Mouse (Mus musculus): ENCODE measurements around the gene Elf1.
"Not testable (repeated sequence)": the region's sequence is repeated elsewhere in the genome, so short reads cannot be mapped to it uniquely, and the experiment has no call there.

The Elf1 gene

DNA sequence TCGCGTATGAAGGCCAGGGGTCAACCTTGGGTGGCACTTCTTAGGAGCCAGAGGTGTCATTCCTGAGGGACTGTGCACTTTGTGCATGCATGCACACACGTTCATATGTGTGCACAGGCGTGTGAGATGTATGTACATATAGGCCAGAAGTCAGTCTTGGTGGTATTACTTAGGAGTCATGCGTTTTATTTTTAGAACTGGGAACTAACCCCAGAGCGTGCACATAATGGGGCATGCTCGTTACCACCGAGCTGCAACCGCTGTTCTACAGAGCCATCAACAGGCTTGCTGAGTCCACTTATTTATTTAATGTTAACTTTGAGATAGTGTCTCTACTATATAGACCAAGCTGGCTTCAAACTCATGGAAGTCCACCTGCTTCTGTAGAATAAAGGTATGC, 41.4 kb downstream of the Elf1 start:
- no peak for DNase-seq

DNA sequence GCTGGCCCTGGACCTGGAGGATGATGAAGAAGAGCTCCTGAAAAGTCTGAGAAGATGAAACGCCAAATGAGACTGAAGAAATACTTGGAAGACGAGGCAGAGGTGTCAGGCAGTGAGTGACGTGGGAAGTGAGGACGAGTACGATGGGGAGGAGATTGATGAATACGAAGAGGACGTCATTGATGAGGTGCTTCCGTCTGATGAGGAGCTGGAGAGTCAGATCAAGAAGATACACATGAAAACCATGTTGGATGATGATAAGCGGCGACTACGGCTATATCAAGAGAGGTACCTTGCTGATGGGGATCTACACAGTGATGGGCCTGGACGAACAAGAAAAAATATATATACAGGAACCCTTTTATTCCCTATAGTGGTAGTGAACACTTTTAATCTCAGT, 45.1 kb downstream of the Elf1 start:
- not testable (repeated sequence) for DNase-seq

DNA sequence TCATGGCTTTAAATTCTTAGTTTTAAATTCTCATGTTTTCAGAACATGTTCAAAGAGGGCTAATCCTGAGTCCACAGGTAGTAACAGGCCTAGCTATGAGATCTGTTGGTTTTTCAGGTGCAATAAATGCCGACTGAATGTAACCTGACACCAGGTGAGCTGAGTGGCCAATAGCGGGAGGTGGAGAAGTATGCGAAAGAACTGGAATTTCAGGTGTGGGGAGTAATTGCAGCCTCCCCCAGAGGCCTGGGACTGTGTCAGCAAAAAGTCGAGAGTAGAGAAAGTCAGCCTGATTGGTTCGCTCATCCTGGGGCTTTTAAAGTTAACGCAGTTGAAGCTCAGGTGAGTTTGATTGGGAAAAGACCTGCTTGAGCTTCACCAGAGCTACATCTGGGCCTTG, 46.7 kb downstream of the Elf1 start:
- no peak for DNase-seq

DNA sequence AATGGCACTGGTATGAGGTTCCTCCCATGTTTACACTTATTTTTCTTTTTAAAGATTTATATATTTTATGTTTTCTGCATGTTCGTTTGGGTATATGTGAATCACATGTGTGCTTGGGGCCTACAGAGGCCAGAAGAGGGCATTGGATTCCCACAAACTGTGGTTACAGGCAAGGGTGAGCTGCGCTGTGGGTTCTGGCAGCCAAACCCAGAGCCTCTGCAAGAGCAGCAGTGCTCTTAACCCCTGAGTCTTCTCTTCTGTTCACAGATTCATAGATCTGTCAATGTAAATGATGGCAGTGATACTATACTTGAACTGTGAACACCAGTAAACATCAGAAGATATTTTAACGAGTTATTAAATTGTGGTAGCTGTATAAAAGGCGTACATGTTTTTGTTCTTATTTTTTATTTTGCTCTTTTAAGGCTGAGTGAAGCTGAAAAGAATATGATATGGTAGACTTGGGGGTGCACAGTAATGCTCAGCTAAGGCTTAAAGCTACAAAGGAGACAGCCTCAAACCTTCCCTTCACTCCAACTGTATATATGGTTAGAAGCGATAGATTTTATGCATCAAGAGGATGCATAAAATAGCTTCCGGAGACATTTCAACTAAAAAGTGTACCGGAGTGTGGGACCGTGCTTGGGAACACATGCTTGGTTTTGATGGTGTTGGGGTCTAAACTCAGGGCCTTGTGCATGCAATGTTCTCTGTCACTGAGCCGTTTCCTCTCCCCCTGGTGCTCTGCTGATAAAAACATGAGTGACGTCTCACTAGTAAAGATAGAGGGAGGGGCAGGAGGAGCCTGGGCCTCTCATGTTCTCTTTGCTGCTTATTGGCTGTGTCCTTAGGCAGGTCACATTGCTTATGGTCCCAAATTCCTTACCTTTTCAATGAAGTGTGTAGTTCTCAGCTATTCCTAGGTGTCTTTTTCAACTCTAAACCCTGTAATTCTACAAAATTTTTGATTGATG, 48.9 kb downstream of the Elf1 start:
- DNase-seq: peak in 1 of 2 experiments; percentile 37

DNA sequence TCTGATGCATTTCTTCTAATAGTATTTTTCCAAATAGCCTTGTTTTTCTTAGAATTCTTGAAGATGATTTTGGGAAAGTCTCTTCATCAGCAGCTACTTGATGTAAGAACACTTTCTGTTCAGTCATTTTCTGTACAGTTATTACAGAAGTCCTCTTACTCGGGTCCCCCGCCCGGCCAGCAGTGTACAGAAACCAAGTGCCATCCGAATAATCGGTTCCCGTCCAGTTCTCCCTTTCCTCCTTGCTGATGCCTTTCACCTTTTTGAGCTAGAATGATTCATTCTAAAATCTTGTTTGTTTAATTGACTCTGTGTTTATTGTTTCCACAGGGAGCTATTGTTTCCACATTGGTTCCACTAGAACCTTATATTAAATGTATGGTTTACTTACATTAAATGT, 49.8 kb downstream of the Elf1 start:
- DNase-seq: no peak

DNA sequence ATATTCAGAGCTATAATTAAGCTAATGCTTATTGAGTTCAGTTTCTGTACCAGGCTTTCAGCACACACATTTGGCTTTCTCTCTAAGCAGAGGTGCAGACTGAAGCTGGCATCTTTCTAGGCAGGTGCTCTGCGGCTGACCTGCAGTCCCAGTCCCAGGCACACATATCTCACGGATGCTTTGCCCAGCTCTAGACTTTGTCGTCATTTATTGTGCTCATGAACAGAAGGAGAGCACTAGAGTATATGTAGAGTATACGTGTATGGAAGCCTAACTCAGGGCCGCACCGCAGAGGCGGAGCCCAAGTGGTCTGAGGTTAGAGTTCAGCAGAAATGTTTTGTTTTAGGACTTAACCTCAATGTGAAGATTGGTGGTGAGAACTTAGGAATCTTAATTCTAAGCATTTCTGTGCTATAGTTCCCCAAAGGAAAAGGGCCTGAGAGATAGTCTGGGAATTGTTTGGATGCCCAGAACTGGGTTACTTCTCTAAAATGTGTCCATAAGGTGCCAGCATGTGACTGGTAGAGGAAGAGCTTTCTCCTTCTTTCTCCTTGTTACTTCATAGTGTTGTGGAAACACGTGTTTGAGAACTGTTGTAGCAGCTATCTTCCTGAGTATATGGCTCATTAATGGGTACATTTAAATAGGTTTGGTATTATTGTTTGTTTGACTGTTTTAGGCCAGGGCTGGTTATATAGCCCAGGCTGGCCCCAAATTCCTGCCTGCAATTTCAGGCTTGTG, 51.2 kb downstream of the Elf1 start:
- no peak for DNase-seq

DNA sequence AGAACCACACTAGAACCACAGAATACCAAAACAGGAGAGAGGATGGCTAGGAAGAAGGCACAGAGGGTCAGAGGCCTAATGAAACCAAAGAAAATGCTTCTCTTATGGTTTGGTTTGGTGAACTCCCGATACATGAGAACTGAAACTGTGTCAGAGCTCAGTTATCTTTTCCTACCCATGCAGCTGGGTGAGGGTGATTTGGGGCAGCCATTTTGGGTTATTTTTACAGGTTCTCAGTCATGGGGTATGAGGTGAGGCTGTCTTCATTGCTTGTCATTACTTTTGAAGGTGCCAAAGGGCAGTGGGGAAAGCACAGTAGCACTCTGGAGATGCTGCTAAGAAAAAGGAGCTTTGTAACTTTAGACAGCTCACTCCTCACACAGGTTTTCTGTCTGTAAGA, 52.4 kb downstream of the Elf1 start:
- DNase-seq: no peak

DNA sequence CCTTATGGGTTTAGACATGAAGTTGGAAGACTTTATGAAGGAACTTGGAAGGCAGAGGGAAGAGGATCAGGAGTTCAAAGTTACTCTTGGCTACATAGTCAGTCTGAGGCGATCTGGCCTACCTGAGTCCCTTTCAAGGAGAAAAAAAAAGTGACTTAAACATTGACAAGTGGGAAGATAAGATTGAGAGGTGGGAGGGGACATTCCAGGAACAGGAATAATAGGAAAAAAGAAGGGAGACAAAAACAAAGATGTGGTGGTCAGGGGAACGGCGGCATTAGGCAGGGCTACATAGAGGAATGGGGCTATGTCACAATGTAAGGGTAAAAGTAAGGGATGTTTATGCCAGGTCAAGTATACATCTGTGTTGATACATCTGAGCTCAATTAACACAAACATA, 53.2 kb downstream of the Elf1 start:
- DNase-seq: no peak

DNA sequence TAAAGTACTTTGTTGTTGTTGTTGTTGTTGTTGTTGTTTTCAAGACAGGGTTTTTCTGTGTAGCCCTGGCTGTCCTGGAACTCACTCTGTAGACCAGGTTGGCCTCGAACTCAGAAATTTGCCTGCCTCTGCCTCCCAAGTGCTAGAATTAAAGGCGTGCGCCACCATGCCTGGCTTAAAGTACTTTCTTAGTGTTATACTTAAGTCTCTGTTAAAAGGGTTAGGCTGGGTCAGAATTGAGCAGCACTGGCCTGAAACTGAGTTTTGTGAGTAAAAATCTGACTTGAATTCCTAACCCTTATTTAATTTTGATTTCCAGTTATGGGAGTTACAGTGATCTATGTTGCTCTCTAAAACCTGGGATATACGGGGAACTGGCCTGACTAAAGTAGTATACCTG, 53.7 kb downstream of the Elf1 start:
- DNase-seq: not testable (repeated sequence)

DNA sequence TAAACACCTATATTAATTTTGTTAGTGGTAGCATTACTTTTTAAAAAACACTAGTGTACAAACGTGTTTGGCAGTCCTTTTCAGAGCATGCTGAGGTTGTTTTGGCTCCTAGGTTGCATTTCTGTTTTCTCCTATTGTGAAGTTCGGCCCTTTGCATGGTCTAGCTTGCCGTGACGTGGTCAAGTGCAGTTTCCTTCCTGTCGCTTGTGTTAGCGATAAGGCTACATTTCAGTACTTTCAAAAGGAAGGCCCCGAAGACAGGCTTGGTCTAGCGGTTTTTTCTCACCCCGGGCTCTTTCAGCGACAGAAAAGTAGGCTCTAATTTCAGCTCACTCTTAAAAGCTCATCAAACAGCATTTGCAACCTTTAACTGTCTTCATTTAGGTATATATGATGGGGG, 54.3 kb downstream of the Elf1 start:
- peak in 1 of 2 experiments; percentile 45 for DNase-seq

DNA sequence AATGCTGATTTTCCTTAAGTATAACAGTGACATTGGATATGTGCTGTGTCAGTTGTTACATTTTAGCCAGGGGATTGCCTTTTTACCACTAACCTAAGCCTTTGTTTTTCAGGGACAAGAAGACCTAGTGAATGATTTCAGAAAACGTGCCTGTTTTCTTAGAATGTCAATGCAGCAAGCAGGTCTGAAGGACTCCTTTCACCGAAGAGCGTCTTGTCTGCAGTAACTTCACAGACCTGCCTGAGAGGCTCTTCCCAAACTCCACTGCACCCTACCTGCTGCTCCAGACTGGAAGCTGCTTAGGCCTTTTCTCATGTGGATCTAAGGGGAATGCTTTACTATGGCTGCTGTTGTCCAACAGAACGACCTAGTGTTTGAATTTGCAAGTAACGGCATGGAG, 55.0 kb downstream of the Elf1 start:
- DNase-seq: no peak

DNA sequence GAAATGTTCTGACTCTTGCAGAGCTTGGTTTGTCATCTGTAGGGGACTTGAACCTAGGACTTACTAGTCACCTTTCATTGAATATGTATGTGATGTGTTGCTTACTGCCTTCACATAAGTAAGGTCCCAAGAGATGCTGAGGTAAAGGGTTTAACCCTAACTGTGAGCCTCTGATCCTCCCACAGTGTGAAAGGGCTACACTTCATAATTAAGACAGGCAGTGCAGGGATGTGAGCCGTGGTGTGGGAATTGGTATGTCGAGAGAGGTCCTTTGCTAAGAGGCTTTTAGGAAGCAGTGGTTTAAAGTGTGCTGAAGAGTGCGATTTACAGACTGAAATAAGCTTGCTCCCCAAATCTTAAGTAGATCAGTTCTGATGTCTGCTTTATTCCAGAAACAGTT, 55.8 kb downstream of the Elf1 start:
- DNase-seq: no peak

DNA sequence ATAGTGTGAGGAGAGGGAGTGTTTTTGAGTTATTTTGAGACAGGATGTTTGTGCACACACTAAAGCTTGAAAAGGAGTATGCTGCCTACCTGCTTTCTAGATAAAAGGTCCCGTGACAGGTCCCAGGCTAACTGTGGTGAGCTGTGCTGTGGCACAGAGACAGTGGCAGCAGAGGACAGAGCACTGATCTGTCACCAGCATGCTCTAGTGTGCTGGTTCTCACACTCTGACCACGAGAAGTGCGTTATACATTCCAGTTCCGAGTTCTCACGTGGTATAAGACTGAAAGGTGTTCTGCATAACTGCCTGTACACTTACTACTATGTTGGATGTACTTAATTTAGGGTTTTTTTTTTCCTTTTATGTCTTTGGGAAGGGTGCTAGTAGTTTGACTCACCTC, 56.5 kb downstream of the Elf1 start:
- peak in 1 of 2 experiments; percentile 72 for DNase-seq

DNA sequence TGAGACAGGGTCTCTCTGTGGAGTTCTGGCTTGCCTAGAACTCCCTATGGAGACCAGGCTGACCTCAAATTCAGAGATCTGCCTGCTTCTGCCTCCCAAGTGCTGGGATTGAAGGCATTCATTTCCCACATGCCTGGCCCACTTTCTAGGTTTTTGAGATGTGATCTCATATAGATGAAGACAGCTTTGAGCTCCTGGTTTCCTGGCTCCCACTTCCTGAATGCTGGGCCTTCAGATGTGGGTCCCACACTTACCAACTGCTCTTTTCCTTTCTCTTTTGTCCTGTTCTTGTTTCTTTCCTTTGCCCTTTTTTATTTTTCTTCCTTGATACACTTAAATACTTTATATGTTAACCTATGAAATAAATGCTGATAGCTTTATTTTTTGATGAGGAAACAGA, 56.9 kb downstream of the Elf1 start:
- DNase-seq: peak in 1 of 2 experiments; percentile 35

DNA sequence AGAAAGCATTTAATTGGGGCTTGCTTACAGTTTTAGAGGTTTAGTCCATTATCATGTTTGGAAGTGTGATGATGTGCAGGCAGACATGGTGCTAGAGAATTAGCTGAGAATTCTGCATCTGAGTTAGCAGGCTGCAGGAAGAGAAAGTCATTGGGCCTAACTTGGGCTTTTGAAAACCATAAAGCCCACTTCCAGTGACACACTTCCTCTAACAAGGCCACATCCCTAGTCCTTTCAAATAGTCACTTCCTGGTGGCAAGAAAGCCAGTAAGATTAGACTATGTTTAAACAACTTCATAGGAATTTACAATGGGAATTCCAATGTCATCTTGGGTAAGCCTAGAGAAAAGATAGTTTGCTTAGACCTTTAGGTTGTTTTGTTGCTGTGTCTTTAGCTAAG, 60.6 kb downstream of the Elf1 start:
- no peak for DNase-seq

DNA sequence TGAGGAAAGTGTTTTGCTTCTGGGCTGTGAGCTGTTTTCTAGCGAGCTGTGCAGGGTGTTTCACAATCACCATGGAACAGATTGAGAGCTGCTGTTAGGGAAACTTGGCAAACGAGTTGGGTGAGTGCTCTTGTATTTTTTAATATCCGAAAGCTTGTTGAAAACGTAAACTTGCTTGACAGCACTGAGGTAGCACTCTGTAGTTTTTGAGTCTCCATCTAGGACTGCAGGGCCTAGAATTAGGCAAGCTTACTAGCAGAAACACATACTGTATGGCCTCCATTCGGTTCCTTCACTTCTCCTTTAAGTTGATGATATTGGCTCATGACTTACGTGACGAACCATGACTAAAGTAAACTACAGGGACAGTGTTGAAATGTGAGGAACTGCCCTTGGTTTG, 68.3 kb downstream of the Elf1 start:
- DNase-seq: no peak

DNA sequence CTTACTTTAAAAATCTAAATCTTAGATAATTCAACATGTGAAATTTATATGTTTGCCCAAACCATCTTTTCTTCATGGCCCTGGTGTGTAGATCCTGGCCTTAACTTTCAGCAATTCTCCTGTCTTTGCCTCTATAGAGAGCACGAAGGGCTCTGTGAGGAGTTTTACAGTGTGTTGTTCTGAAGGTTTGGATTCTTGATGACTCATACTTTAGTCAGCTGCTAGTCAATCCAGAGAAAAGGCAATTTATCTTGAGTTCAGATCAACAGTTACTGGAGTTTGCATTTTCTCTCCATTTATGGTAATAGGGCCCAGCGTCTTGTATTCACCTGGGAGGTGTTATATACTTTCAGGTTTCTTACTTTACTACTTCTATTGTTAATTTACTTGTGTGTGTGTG, 70.9 kb downstream of the Elf1 start:
- no peak for DNase-seq

DNA sequence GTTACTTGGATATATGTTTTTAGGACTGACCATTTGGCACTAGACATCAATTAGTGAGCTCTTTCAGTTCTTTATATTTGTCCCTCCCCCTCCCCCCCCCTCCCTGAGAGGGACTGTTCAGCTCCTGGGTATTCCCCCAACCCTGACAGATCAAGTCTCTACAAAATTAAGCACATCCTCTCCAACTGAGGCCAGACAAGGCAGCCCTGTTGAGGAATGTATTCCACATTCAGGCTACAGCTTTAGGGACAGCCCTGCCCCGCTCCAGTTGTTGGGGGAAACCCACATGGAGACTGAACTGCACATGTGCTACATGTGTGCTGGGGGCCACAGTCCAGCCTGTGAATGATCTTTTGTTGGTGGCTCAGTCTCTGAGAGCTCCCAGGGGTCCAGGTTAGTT, 71.9 kb downstream of the Elf1 start:
- no peak for DNase-seq

DNA sequence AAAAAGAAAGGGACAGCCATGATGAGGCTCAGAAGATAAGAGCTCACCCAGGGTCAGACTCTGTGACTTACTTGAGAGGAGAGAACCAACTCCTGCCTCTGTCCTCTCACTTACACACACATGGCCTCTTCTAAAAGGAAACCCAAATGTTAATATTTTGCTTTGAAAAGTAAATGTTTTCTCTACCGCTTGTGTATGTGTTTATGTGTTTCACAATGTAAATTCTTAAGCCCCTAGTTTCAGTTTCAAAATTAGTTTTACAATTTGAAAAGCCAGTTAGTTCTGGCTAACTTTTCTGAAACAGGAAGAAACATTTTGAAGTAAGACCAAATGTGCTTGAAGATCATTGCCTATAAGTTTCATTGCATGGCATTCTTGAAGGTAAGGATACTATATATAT, 76.8 kb downstream of the Elf1 start:
- DNase-seq: no peak

DNA sequence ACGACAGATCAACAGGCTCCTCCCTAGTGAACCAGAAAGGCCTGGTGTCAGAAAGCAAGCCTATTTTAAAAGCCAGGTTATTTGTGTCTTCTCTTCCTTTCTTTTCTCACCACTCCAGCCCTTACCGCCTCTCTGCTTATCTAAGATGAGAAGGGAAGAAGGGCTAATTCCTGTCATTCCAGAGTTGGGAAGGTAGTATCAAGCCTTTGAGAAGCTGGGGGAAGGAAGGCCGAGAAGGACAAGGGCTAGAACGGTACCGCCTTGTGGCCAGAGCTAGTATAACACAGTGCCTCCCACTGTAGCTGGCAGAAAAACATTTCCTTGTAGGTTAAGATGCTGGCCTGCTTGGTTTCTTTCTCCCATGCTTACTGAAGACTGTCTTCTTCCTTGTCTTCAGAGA, 81.8 kb downstream of the Elf1 start:
- DNase-seq: no peak

DNA sequence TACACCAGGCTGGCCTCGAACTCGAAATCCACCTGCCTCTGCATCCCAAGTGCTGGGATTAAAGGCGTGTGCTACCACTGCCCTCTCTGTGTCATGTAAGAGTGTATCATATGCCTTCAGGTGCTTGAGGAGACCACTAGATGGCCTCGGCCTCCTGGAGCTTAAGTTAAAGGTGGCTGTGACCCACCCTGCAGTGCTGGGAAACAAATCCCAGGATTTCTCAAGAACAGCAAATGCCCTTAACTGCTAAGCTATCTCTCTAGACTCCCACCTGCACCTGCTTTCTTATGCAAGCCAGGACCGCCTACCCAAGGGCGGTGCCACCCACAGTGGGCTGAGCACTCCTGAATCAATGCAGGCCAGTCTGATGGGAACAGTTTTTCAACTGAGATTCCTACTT, 83.8 kb downstream of the Elf1 start:
- no peak for DNase-seq

DNA sequence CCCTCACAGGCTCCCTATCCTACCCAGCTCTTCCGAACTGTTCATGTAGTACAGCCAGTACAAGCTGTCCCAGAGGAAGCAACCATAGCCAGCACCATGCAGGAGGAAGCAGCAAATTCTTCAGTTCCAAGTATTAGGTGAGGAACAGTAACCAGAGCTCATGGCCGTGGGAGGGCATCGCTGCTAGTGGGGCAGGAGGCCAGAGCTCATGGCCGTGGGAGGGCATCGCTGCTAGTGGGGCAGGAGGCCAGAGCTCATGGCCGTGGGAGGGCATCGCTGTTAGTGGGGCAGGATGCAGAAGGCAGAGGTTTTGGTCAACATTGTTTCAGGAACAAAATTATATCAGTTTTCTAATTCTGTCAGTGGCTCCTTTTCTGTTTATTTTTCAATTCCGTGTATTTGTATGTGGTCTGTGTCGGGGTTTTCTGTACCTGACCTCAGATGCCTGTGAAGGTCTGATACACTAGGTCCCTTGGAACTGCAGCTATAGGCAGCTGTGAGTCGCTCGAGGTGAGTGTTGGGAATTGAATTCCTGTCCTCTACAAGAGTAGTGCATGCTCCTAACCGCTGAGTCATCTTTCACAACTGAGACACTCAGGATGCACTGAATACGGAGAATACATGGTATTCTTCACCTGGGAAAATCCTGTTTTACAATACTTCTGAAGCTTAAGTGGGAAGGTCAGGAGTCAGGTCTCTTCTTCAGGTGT, 92.6 kb downstream of the Elf1 start:
- DNase-seq: no peak

DNA sequence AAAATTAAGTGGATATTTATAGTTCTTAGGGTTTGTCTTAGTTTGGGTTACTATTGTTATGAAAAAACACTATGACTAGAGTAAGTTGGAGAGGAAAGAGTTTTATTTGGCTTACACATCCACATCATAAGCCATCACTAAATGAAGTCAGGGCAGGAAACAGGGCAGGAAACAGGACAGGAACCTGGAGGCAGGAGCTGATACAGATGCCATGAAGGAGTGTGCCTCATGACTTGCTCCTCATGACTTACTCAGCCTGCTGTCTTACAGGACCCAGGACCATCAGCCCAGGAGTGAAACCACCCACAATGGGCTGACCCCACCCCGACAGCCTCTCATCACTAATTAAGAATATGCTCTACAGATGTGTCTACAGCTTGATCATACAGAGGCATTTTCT, 93.4 kb downstream of the Elf1 start:
- no peak for DNase-seq

All from thymus, adult 18-20 months (tissue).